Mouse (Mus musculus) small intestine, adult 2 months (tissue): ENCODE results near the gene Pygm.

Source experiments
- CTCF ChIP-seq: fragments of 200-500 bp; IDR thresholded peaks from 2 replicates; pipeline ENCODE4 v1.5.1; 2012; ENCODE audit warnings: low read depth, mild to moderate bottlenecking, control low read depth, inconsistent platforms, low read length, moderate library complexity, mixed read lengths; ENCODE audit not compliant: insufficient replicate concordance, insufficient read length; ENCODE audit errors: extremely low read depth
- POLR2A ChIP-seq: fragments of 200-500 bp; IDR thresholded peaks from 2 replicates; pipeline ENCODE4 v1.6.1; 2012; ENCODE audit warnings: low read depth, mild to moderate bottlenecking, control low read depth, inconsistent platforms, low read length, moderate library complexity

GRCm38 (mm10) chr19:6388006-6388405 is 3.8 kb downstream of the Pygm start:
- TF ChIP-seq POLR2A = no peak
- no peak for TF ChIP-seq CTCF
